Mouse (Mus musculus) heart, adult 2 months (tissue): ENCODE results near the gene Gigyf2.

Experiments
- CTCF ChIP-seq: fragments of 200-600 bp; IDR thresholded peaks from 2 replicates; pipeline ENCODE4 v1.8.1; 2022; ENCODE audit warnings: antibody characterized with exemption, mild to moderate bottlenecking, moderate library complexity
- EP300 ChIP-seq: fragments of 200-500 bp; IDR thresholded peaks from 2 replicates; pipeline ENCODE4 v1.6.1; 2011; ENCODE audit warnings: low read depth, low read length, control low read depth; ENCODE audit not compliant: insufficient read depth
- POLR2A ChIP-seq: fragments of 200-500 bp; IDR thresholded peaks from 2 replicates; pipeline ENCODE4 v1.6.1; 2011; ENCODE audit warnings: mild to moderate bottlenecking, low read depth, low read length, control low read depth; ENCODE audit not compliant: insufficient read depth

GRCm38 (mm10) chr1:87316672-87317071 lies 10.1 kb upstream of the Gigyf2 start:
- TF ChIP-seq EP300 (no peak), CTCF (no peak), POLR2A (no peak)
